Mouse (Mus musculus) heart, postnatal 0 days (tissue): ENCODE results near the gene Zfp772. TPM values are rescaled to one million over a fixed set of nuclear protein-coding genes. Genes with fewer than 3 reads are reported as not detected.
A peak's percentile ranks its signal among the peaks of the same experiment; 100 is the strongest.

Source experiments
- ATAC-seq: fragments of 200-750 bp; cut with Nextera tagmentation; 2 replicates; pipeline ENCODE4 v1.8.0; 2017; ENCODE audit warnings: low read depth, moderate number of reproducible peaks, moderate library complexity; ENCODE audit not compliant: insufficient read depth
- DNase-seq: peaks from one replicate; pipeline ENCODE4 v3.0.0-alpha.2; 2016; ENCODE audit warnings: low spot score
- H3K27ac ChIP-seq: fragments of 300-500 bp; sonication (generic); 2 replicates; pipeline ENCODE4 v1.5.1; 2014; ENCODE audit warnings: low read depth, mild to moderate bottlenecking
- H3K27me3 ChIP-seq: fragments of 300-500 bp; sonication (generic); 2 replicates; pipeline ENCODE4 v1.6.1; 2014; ENCODE audit warnings: low read length, mixed read lengths; ENCODE audit not compliant: control insufficient read depth, insufficient read depth
- H3K36me3 ChIP-seq: fragments of 300-500 bp; sonication (generic); replicated peaks from 2 replicates; pipeline ENCODE4 v1.6.1; 2014; ENCODE audit warnings: low read length, mixed read lengths; ENCODE audit not compliant: control insufficient read depth, insufficient read depth
- H3K4me1 ChIP-seq: fragments of 300-500 bp; sonication (generic); 2 replicates; pipeline ENCODE4 v1.6.1; 2014; ENCODE audit warnings: antibody characterized with exemption; ENCODE audit not compliant: control insufficient read depth, insufficient read depth
- H3K4me2 ChIP-seq: fragments of 300-500 bp; sonication (generic); 2 replicates; pipeline ENCODE4 v1.6.1; 2014; ENCODE audit warnings: low read depth, mild to moderate bottlenecking, low read length, moderate library complexity
- H3K4me3 ChIP-seq: fragments of 300-500 bp; sonication (generic); 2 replicates; pipeline ENCODE4 v1.5.1; 2014; ENCODE audit warnings: low read depth, low read length
- H3K9ac ChIP-seq: fragments of 300-500 bp; sonication (generic); replicated peaks from 2 replicates; pipeline ENCODE4 v1.6.1; 2014; ENCODE audit warnings: low read depth, low read length, mixed read lengths
- H3K9me3 ChIP-seq: fragments of 300-500 bp; sonication (generic); replicated peaks from 2 replicates; pipeline ENCODE4 v1.6.1; 2016; ENCODE audit warnings: low read length; ENCODE audit not compliant: control insufficient read depth
- CTCF ChIP-seq: IDR thresholded peaks from 2 replicates; pipeline ENCODE4 v1.5.1; 2016; ENCODE audit warnings: antibody characterized with exemption, control low read depth, low read depth
- EP300 ChIP-seq: IDR thresholded peaks from 2 replicates; pipeline ENCODE4 v1.6.1; 2016; ENCODE audit warnings: antibody characterized with exemption, low read depth
- WGBS: fragments of 180-500 bp; shearing (Covaris S2); extraction: QIAGEN DNeasy Blood & Tissue Kit; methylation state at CpG from one replicate; pipeline ENCODE4 v1.1.7; 2014; 5-methylcytosine and 5-hydroxymethylcytosine counted together
- polyA plus RNA-seq: library from polyadenylated mRNA; unstranded; fragments of >200 nt; fragmentation: Nextera tagmentation; extraction: Ambion mirVana; gene quantifications from 2 replicates; pipeline ENCODE4 v1.2.1, GENCODE M21; 2015
- total RNA-seq: library from RNA; depleted of rRNA; stranded (reverse); fragments of >200 nt; gene quantifications from 2 replicates; pipeline ENCODE4 v1.2.3, GENCODE M21; 2014; ENCODE audit warnings: low replicate concordance; rRNA removed

Zfp772 gene
- total and polyA plus RNA-seq, 2 experiments from 2014 or later = 2.4 to 2.8 TPM

DNA sequence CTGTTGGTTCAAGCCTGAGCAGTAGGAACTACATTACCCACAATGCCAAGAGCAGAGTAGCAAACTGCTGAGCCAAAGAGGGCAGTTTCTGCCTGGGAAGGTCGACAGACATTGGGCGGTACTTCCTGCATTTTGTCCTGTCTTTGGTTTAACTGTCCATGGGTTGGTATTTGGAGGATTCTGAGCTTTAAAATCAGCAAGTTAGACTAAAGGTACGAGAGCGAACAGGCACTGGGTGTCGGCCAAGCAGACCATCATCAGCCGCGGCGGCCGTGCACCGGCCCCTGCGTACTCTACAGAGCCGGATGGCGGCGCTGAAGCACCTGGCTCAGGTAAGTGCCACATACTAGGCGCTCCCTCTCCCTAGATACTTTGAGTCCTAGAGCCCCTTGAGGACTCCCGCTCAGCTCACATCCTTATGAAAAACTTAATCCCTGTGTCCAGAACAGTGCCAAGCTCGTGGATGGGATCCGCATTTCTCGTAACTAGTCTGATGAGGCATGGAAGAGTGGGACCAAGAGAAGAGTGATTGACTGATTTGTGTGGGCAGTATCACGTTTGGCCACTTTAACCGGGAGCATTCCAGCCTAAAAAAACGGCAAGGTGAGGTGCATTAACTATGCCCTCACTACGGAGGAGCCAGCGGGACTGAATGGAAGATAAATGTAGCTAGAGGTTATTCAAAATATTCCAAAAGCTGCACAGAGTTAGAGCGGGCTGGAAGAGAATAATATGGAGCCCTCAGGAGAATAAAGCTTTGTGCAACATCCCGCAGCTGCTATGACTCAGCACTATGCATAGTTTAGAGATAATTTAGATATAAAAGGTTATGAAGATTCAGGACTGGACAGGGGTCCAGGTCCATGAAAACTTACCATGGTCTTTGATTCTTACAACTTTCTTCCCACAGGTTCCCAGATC lies 38.3 kb downstream of the Zfp772 start, which contains the start of gene Zfp418:
Gene Zfp418 (plus strand): TSS at position 104 of the 921 bp plus-strand sequence.
- peak within 1 kb of the TSS; percentile 91 for H3K4me3 ChIP-seq
- peaks cover 13% of the 10 kb centered on the region; the same call in 1 of the 2 replicates for H3K36me3 ChIP-seq
- TF ChIP-seq EP300 (no peak), CTCF (no peak)
- peak within 1 kb of the TSS; percentile 72 for H3K9ac ChIP-seq
- H3K9me3 ChIP-seq = no peaks in the 10 kb centered on the region
- H3K4me1 ChIP-seq = peaks cover 7% of the 10 kb centered on the region; the same call in 1 of the 2 replicates
- ATAC-seq (peak; percentile 93), DNase-seq (peak; percentile 84)
- H3K27me3 ChIP-seq = no peaks in the 10 kb centered on the region
- H3K4me2 ChIP-seq = peak within 1 kb of the TSS; percentile 93
- H3K27ac ChIP-seq = no peak within 1 kb of the TSS
- 2% methylated on average over 26 of the region's 26 CpGs for WGBS

Other genes with a start within 250 kb of the Zfp772 start
- gene Aurkc, start 214.7 kb downstream of the Zfp772 start, total RNA-seq = not detected in 2 replicates
- not detected in 2 replicates for gene Aurkc, start 214.7 kb downstream of the Zfp772 start, polyA plus RNA-seq
- 6.9 and 8.2 TPM in 2 replicates for gene Zfp954, start 88.5 kb downstream of the Zfp772 start, total RNA-seq
- 5.3 and 6.1 TPM in 2 replicates for gene Zfp954, start 88.5 kb downstream of the Zfp772 start, polyA plus RNA-seq
- 0.04 TPM in 2 replicates for gene Zfp773, start 73.2 kb downstream of the Zfp772 start, total RNA-seq
- gene Zfp773, start 73.2 kb downstream of the Zfp772 start, polyA plus RNA-seq = 0.48 and 0.57 TPM in 2 replicates
- gene Zfp418, start 38.7 kb downstream of the Zfp772 start, total RNA-seq = 0.46 TPM in 1 of 2 replicates, not detected in the other
- 0.56 and 0.74 TPM in 2 replicates for gene Zfp418, start 38.7 kb downstream of the Zfp772 start, polyA plus RNA-seq
- 0.88 TPM in 1 of 2 replicates, not detected in the other for gene Vmn2r29, start 37.3 kb upstream of the Zfp772 start, total RNA-seq
- gene Vmn2r29, start 37.3 kb upstream of the Zfp772 start, polyA plus RNA-seq = not detected in 2 replicates
- gene Gm45844, start 68.3 kb upstream of the Zfp772 start, total RNA-seq = 1.8 TPM in 1 of 2 replicates, not detected in the other
- 1.7 and 2.4 TPM in 2 replicates for gene Gm45844, start 68.3 kb upstream of the Zfp772 start, polyA plus RNA-seq
- gene Clcn4, start 90.9 kb upstream of the Zfp772 start, total RNA-seq = 43.2 and 57.6 TPM in 2 replicates
- gene Clcn4, start 90.9 kb upstream of the Zfp772 start, polyA plus RNA-seq = 50.9 and 53.9 TPM in 2 replicates
- gene Vmn2r30, start 127.6 kb upstream of the Zfp772 start, total RNA-seq = not detected in 2 replicates
- not detected in 2 replicates for gene Vmn2r30, start 127.6 kb upstream of the Zfp772 start, polyA plus RNA-seq
- not detected in 2 replicates for gene Gm45783, start 164.6 kb upstream of the Zfp772 start, total RNA-seq
- not detected in 2 replicates for gene Gm45783, start 164.6 kb upstream of the Zfp772 start, polyA plus RNA-seq
- gene Vmn2r31, start 189.7 kb upstream of the Zfp772 start, total RNA-seq = not detected in 2 replicates
- gene Vmn2r31, start 189.7 kb upstream of the Zfp772 start, polyA plus RNA-seq = not detected in 2 replicates